Mouse (Mus musculus) thymus, postnatal 14 days (tissue): ENCODE data around the gene Slc12a6.

Source experiments
- DNase-seq: peaks from one replicate; pipeline ENCODE4 v3.0.0; 2021

Gene Slc12a6

DNA sequence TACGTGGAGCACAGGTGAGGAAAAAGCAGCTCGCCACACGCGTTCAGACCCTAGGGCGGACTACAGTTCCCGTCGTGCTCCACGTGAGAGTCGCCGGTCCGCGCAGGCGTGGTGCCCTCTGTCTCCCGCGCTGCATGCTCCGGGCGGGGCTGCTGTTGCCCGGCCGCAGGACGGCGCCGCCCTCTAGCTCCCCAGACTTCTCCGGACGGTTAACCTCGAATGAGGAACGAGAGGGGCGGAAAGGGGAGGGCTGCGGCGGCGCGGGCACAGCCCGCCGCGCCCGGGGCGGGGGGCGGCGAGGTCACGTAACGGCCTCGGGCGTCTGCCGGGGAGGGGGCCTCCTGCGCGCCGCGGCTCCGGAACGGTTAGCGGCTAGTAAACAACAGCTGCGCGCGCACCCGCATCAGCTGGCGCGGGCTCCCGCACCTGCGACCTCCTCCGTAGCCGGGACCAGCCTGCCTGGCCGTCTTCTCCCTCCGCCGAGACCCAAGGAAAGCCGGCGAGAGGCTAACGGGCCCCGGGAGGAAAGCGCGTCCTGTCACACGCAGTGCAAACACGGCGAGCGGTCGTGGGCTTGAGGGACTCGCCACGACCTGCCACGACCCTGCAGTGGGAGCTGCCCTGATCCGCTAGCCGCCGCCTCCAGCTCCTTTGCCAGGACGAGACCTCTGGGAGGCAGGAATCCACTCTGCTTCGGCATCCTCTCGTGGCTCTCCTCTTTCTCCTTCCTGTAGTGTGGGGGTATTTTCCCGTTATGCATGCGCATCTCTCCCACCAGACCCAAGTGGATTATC lies at the start of gene Slc12a6:
TSS of gene Slc12a6 (plus strand) at position 378 of the 794 bp plus-strand sequence.
- peak; percentile 95 for DNase-seq

GRCm38 (mm10) chr2:112215977-112216376 lies 49.6 kb upstream of the Slc12a6 start:
- DNase-seq, result peak; percentile 10

DNA sequence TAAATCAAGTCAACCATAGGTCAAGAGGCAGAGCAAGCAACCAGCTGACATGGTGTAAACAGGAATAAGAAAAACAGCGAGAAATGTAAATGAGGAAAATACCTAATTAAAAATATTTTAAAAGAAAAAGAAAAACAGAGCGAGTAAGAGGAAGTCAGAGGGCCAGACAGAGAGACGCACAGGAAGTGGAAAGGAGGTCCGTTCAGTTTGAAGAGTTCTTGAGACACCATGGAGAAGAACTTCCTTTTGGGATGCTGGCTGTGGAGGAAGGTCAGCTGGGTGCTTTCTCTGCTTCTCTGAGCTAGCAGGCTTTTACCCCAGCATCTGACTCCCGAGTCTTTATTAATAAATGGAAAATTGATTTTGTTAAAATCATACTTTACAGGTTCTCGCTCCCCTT lies 48.0 kb upstream of the Slc12a6 start:
- DNase-seq, result no peak

DNA sequence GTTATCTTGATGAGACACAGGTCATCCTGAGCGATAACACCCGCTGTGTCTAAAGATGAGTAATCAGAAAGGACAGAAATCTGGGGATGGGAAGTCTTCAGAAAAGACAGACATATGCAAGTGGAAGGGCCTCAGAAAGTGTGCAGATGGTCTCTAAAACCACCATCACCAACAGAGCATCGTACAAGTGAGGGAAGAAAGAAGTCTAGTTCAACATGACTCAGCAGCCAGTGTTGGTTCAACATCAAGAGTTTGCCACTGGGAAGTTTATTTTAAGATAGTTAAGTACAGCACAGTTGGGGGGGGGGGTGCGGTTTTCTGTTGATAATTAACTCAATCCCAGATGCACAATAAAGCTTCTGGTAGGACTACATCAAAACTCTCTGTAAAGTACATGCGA lies 44.7 kb upstream of the Slc12a6 start:
- DNase-seq, result no peak

- DNase-seq, result no peak
Measured at GRCm38 (mm10) chr2:112222607-112223006, 43.0 kb upstream of the Slc12a6 start.

GRCm38 (mm10) chr2:112224356-112224755 lies 41.3 kb upstream of the Slc12a6 start:
- DNase-seq, result no peak

GRCm38 (mm10) chr2:112232623-112233022 lies 33.0 kb upstream of the Slc12a6 start:
- no peak for DNase-seq

GRCm38 (mm10) chr2:112236620-112237019 lies 29.0 kb upstream of the Slc12a6 start:
- no peak for DNase-seq

DNA sequence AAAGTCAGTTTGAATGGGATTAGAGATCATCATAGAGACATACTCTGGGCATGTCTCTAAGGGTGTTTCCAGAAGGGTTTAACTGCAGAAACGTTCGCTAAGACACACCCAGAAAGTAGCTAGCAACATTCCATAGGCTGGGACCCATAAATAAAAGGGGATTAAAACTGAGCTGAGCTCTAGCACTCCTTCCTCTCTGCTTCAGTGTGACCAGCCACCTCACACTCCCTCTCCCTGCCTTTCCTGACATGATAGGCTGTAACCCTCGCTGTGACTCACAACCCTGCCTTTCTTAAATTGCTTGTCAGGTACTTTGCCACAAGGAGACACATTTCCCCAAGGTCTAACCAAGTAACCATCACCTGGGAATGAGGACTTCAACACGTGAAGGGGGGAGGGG lies 27.6 kb upstream of the Slc12a6 start:
- no peak for DNase-seq

GRCm38 (mm10) chr2:112239212-112239934 lies 26.3 kb upstream of the Slc12a6 start, which contains the start of gene Lpcat4:
Gene Lpcat4 (plus strand): TSS chr2:112239468.
- DNase-seq, result peak; percentile 92

GRCm38 (mm10) chr2:112239935-112240721 lies 25.5 kb upstream of the Slc12a6 start:
- peak; percentile 57 for DNase-seq

GRCm38 (mm10) chr2:112241787-112242186 lies 23.8 kb upstream of the Slc12a6 start:
- DNase-seq, result no peak

DNA sequence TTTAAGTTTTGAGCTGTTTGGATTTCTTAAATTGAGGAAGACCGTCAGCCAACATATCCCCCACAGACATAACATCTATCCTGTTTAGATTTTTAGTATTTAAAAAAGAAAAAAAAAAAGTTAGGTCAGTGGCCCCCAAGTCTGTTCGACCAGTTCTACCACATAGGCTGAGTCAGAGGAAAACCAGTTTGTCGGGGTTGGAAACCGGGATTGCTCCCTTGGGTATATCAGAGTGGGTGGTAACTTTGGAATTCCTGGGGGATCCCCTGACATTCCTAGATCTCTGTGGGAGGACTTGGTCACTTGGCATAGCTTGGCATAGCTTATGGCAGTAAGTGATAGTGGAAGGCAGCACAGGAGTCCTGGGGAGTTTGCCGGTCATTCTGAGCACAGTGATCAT lies 20.3 kb upstream of the Slc12a6 start:
- DNase-seq, result no peak

DNA sequence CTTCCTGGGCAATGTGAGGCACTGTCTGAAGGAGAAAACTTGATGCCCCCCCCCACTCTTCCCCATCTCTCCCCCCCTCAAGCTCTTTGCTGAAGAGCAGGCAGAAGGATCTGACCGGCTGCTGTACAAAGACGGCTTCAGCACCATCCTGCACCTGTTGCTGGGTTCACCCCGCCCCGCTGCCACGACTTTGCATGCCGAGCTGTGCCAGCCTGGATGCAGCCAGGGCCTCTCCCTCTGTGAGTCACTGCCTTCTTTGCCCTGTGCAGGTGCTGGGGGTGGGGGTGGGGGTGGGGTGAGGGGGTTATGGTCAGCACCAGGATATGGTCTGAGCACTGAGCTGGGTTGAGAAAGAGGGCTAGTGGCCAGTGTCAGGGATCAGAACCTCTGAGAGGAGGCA lies 19.4 kb upstream of the Slc12a6 start:
- DNase-seq, result no peak

DNA sequence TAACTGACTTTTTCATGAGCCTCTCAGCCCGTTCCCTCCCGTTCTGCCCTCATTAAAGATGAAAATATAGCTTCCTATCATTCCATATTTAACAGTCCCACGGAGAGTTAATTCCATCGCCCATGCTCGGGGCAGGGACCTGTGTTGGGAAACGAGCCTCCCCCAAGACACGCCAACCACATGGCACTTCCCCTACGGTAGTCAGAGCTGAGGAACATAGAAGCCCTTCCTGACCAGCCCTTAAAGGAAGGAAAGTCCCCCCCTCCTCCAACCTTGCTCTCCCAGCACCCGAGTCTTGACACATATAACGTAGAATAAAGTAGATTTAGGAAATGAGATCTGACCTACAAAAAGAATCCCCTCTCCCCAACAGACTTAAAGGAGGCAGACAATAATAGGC lies 18.3 kb upstream of the Slc12a6 start:
- DNase-seq, result no peak

DNA sequence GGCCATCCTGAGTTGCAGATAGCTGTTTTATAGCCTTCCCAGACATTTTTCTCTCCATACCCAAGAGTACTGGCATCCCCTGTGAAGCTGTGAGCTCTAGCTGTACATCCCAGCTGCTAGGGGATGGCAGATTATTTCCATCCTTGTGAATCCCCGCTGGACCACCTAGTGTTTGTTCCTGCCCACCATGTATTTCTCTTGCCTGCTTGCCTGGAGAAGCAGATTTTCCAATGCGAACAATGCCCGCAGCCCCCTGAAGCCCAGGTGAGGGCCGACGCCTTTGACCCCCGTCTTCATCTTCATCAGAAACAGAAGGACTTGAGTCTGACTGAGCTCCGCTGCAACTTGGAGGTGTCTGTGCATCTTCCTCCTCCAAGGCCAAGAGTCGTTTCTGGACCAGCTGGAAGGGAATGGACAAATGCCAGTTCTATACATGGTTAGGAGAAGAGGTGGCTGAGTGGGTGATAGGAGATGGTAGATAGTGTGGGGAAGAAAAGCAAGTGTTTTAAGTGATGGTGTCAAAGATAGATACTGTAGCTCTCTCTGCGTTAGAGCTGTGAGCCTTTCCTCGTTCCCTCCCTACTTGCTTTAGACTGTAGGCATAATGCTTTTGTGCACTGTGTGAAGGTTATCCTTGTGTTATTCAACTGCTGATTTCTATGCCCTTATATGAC lies 15.7 kb upstream of the Slc12a6 start:
- DNase-seq, result no peak

GRCm38 (mm10) chr2:112254675-112255515 lies 10.7 kb upstream of the Slc12a6 start:
- DNase-seq, result no peak

DNA sequence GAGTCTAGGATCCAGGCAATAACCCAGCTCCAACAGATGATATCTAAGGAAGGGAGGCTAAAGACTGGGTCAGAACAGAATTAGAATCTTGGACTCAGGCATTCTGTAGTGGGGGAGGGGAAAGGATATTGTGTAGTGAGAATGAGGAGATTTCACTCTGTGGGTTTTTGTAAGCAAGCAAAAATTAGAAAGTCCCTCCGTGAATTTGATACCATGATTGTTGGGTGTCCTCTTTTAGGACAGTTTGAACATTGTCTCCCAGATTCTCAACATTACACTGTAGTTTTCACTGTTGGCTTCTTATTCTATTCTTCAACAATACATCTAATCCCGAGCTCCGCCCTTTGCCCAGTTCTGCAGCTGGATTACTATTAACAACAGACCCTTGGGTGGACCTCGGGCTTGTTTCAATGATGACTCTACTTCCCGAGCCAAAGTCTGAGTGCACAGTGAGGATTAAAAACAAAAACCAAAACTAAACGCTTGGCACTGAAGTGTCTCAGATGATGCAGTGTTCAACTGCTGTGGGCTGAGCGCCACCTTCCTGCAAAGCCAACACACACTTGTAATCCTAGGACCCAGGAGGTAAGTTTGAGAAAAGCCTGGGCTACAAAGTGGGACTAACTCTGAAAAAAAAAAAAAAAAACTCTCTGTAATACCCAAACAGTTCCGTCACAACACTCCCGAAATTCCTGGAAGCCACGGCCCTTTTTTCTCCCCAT lies 6.2 kb upstream of the Slc12a6 start, which contains the start of gene Nutm1:
TSS of gene Nutm1 (minus strand) at position 51 of the 722 bp plus-strand sequence.
- no peak for DNase-seq

GRCm38 (mm10) chr2:112261748-112262653 lies 3.6 kb upstream of the Slc12a6 start, which contains the start of gene Nop10:
Gene Nop10 (plus strand): TSS chr2:112261926.
- peak; percentile 89 for DNase-seq

DNA sequence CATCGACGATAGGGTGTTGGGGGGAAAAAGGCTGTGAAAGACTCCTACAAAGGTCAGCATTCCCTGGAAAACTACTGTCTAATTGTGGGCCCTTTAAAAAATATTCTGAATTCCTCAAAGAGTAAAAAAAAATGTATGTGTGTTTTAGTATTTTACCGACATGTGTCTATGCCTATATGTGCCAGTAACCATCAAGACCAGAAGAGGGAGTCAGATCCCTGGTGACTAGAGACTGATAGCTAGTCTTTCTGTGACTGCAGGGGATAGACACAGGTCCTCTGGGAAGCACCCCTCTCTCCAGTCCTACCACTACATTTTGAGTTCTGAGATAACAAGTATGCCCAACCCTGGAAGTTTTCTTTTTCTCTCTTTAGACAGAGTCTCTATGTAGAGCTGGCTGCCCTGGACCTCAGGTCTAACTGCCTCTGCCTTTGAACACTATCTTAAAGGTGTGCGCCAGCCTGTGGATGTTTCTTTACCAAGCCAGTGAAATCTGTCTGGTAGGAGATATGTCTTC lies 2.8 kb upstream of the Slc12a6 start:
- peak; percentile 36 for DNase-seq
